Mouse (Mus musculus) megakaryocyte, embryonic 14.5 days (primary cell): ENCODE data around the gene Eva1b.

Source experiments
- FLI1 ChIP-seq: IDR thresholded peaks from 2 replicates; pipeline ENCODE4 v1.6.1; 2012; ENCODE audit warnings: low read length, inconsistent platforms, mixed read lengths
- GATA1 ChIP-seq: IDR thresholded peaks from 3 replicates; pipeline ENCODE4 v1.6.1; 2012; ENCODE audit warnings: mixed read lengths, low read length, inconsistent platforms, borderline replicate concordance

DNA sequence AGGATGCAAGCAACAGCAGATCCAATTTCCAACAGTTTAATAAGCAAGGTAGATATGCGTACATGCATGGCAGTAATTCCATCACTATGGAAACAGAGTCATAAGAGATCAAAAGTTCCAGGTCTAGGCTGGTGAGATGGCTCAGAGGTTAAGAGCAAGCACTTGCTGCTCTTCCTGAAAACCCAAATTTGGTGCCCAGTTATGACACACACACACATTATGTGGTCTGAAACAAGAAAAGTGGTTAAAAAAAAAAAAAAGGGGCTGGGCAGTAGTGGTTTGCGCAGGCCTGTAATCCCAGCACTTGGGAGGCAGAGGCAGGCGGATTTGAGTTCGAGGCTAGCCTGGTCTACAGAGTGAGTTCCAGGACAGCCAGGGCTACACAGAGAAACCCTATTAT, 47.4 kb downstream of the Eva1b start:
- TF ChIP-seq GATA1 (no peak), FLI1 (no peak)
